Mouse (Mus musculus) gastrocnemius, postnatal 4 days (tissue): ENCODE results near the gene Efcab14. TPM values are rescaled to one million over a fixed set of nuclear protein-coding genes. Genes with fewer than 3 reads are reported as not detected.
A peak's percentile ranks its signal among the peaks of the same experiment; 100 is the strongest.

Source experiments
- DNase-seq, 2 experiments: peaks; one replicate each; pipeline ENCODE4 v3.0.0; 2021 to 2022; ENCODE audit warnings: low spot score in 2 of 2, mixed read lengths in 2 of 2
- long read RNA-seq, 2 experiments: library from polyadenylated mRNA; stranded (forward); transcript quantifications; one replicate each; pipeline ENCODE4 v2.0.0; 2021
- total RNA-seq, 2 experiments: library from RNA; stranded (reverse); gene quantifications; 2 replicates each; pipeline ENCODE4 v1.2.3; 2021

The Efcab14 gene
- 10 to 100 TPM; 36.5 to 40.3 TPM for total RNA-seq
- long read RNA-seq, experiment 1, full-length matches to known transcripts: 21 of 31 reads
- long read RNA-seq, experiment 1, partial matches to known transcripts: 4 of 31 reads
- long read RNA-seq, experiment 1, other reads (novel, unspliced or antisense): 6 of 31 reads
- long read RNA-seq, experiment 2, full-length matches to known transcripts: 16 of 22 reads
- long read RNA-seq, experiment 2, partial matches to known transcripts: 2 of 22 reads
- long read RNA-seq, experiment 2, other reads (novel, unspliced or antisense): 4 of 22 reads

GRCm38 (mm10) chr4:115737551-115738041 lies at the start of gene Efcab14:
Efcab14 (plus strand) TSS chr4:115737744.
- peak; percentile 98 for DNase-seq

- no peak for DNase-seq
Measured at GRCm38 (mm10) chr4:115701468-115701867, 36.1 kb upstream of the Efcab14 start.

DNA sequence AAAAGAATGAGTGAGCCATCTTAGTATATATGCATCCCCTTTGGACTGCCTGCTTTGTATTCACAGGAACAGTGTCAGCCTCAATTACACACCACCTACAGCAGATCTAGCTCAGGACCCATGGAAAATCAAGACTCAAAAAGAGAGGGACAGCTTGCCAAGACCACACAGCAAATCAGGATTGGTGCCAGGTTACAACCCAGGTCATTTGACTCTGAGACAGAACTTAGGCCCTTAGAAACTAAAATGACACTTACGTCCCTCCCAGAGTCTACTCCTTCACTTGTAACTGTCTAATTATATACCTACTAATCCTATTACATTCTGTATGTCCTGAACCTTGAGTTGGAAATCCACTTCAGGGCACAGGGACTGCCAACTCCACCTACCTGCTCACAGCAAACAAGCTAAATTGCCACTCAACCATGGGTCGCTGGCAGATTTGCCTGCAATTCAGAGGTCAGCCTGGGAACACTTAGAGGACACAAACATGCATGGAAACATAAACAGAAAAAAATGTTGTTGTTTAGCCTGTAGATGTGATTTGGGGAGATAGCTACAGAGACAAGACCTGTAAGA lies 33.5 kb upstream of the Efcab14 start:
- no peak for DNase-seq

DNA sequence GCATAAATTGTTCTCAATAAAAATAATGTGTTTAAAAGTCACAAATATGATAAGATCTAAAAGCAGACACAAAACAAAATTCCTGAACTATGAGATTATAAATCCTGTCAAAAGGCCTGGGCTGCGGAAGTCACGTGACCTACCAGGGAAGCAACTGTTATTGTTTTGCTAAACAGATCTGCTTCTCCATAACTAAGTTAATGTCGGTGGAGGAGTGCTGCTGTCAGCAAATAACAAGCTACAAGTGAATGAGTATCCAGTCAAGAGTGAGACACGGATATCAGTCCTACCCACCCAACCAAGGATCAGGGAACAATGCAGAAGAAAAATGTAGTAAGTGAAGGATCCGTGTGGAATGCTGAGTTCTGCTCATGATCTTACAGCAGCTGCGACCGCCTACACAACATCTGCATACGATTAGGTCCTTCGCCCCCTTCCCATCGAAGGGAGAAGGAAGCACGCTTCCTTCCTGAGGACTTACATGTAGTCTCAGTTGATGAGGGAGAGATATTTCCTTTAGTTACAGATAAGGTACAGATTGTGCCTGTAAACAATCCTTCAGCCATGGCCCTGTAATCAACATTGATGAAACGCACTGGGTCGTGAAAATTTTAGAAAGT lies 28.5 kb upstream of the Efcab14 start:
- DNase-seq: no peak

DNA sequence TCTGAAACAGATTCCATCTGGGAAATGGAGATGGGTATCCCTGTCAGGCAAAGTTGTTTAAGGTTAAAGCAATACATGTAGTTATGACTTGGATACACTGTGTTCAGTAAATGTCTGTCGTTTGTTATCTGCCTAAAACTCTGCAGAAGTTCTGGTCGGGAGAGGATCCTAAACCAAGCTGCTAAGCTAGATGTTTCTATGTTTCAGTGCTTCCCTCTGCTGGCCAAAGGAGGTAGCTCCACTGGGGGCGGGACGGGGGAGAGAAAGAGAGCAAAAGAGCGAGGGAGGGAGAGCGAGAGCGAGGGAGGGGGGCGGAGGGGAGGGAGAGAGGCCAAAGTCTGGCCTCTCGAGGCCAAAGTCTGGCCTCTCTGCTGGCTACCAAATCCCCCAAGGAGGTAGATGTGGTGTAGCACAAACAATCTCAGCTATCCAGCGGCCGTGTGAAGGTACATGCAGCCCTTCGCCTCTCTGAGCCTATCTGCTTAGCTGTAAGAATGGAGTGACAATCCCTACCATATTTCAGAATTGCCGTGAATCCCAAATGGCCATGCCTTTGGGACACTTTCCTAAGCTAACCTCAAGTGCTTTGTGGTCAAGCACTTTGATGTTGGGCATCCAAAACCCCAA lies 27.6 kb upstream of the Efcab14 start:
- peak; percentile 69 to 81 for DNase-seq

DNA sequence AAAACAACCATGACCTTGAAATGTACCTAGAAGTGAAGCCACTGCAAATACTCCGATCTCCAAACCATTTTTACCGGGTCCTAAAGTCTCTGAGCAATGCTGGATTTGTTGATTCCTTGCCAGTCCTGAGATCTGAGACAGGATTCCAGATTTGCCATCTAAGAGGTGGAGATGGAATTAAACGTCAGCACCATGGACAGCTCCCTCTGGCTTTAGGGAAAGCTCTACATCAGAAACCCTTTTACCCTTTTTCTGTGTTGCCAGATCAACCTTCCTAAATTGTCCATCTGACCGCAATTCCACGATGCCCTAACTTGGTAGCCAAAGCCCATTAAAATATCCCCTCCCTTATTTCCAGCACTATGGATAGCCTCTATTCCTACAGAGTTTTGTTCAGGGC lies 8.8 kb upstream of the Efcab14 start:
- peak; percentile 21 to 57 for DNase-seq

GRCm38 (mm10) chr4:115731588-115732222 lies 5.8 kb upstream of the Efcab14 start:
- peak; percentile 23 to 56 for DNase-seq

- DNase-seq: no peak
Measured at GRCm38 (mm10) chr4:115732223-115732818, 5.2 kb upstream of the Efcab14 start.

GRCm38 (mm10) chr4:115733746-115734145 lies 3.8 kb upstream of the Efcab14 start:
- no peak for DNase-seq

DNA sequence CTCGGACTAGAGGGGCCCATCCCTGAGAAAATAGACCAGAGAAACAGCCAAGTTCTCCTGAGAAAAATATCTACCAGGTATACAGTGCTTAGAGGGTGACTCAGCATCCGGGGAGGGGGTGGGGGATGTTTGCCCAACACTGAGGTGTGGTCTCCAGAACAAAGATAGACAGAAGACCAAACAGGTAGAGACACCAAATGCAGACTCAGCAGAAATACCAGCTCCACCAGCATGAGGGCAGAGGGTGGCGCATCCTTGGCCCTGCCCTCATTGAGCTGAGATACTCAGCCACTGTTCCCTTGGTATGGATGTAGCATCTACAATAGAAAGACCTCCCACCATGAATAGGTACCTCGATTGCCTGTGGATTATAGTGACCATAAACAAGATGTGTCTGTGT lies 2.7 kb upstream of the Efcab14 start:
- DNase-seq: no peak

- no peak for DNase-seq
Measured at GRCm38 (mm10) chr4:115738481-115738985, 989 bp downstream of the Efcab14 start.

DNA sequence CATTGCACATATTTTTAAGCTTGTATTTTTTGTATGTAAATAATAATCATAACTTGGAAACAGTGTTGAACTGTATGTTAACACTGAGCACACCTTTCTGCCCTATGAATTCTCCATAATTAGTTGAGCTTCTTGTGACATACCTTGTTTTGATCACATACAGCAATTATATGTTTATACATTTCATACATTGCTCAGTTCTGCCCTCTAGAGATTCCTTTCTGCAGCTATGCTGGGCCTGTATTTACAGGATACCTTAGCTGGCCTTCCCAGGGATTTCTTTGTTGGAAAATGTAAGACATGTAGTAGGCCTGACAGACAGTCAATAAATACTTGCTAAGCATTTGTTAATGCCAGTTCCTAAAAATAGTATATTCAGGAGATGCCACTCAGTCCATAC lies 5.1 kb downstream of the Efcab14 start:
- no peak for DNase-seq

DNA sequence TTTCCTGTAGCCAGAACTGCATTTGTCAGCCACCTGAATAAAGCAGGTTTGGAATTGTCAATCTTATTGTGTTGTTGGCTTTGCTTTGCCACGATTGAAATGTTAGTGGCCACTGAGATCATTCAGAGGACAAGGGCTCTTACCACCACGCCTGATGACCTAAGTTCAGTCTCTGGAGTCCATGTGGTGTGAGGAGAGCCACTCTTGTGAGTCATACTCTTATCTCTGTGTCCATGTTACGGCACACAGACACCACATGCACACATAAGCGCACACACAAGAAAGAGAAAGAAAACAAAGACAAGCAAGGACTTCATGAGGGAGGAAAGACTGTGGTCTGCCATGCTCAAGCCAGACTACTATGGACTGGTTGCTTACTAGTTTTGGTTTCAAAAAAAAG lies 5.6 kb downstream of the Efcab14 start:
- no peak for DNase-seq

GRCm38 (mm10) chr4:115748181-115748580 lies 10.6 kb downstream of the Efcab14 start:
- DNase-seq: no peak

DNA sequence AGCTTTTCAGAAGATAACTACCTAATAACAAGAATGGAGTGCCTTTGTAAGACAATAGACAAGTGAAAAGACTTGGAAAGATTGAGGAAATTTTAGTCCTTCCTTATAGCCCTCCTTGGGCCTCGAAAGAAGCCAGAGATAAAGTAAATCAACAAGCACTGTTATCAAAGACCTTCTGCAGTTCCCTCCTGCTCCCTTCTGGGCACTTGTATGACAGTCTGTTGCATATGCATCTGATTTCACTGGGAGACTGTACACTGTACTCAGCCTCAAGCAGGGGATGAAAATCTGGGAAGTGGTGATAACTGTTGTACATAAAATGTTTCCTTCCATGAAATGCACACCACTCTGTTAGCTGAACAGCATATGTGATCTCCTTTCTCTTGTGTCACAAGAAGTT lies 11.8 kb downstream of the Efcab14 start:
- no peak for DNase-seq

DNA sequence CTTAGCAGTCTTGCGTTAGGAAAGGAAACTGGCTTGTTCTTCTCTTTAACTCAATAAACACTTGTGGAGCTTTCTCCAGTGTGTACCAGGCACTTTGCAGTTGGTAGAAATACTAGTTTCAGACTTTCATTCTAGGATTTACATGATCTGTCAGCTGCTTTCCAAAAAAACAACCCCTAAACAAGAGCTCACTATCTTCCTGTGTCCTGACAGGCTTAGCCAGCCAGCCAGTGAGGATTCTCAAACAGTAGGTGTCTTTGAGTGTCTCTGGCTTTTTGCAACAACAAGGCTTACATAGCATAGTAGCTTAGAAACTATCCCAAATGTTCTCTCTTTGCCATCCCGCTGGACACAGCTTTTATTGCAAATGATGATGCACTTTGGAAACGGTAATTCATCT lies 16.6 kb downstream of the Efcab14 start:
- no peak for DNase-seq

DNA sequence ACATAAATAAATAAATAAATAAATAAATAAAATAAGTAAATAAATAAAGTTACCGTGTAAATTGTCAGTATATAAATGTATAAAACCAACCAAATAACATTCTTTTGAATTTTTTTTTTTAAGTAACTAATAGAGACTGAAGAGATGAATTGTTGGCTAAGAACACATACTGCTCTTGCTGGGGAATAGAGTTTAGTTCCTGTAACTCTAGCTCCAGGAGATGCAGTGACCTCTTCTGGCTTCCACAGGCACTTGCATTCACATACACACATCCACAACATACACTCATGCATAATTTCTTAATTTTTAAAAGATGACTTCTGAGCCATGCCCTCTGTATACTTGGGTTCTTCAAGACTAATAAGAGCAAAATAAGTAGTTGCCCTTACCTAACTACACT lies 17.3 kb downstream of the Efcab14 start:
- DNase-seq: no peak

DNA sequence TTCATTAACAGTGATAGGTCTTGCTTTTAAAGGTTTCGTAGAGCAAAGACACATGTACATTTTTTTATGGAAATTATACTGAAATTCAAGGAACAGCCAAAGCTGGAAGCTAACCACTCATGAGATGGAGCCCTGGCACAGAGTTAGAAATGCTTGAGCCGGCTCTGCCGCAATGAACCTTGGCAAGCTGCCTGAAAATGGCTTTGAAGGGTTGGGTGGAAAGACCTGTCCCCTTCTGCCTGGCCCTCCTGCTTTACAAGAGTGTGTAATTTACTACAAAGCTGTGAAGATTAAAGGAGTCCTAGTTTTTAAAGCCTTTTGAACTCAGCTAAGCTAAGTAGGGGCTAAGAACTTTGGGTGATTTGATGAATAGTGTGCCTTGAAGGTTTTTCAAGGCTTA lies 23.7 kb downstream of the Efcab14 start:
- peak in 1 of 2 experiments; percentile 20 for DNase-seq

- no peak for DNase-seq
Measured at GRCm38 (mm10) chr4:115764581-115764980, 27.0 kb downstream of the Efcab14 start.

DNA sequence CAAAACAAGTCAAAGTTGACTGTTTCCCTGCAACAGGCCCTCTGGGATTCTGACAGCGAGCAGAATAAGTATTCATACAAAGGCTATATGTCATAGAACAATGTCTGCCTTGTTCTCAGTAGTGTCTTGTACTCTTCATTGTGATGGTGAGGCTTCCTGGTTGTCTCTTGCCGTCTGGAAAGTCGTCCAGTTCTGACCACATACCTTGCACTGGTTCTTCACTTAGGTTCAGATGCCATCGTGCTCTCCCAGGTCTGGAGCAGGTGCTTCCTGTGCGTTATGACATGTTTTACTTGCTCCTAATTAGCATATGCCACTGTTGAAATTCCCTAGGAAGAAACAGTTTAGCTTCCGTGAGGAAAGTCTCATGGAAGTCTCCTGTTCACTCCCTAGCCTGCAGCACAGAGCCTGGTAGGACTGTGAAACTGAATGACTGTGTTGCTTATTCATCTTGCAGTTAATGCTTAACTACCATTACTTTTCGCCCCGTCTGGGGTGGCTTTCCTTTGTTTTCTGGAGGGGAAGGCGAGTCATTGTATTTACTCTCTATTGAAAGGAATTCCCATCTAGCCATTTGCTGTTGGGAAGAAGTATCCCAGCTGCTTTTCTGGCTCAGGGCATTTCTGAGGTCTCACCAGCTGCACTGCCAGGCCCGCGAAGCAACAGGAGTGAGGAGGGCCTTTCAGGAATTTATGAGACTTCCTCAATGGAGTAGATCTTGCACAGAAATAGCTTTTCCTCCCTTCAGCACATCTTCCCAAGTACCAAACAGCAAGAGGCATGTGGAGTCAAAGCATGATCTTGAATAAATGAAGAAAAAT lies 30.3 kb downstream of the Efcab14 start:
- no peak for DNase-seq
